Mouse (Mus musculus) hindbrain, embryonic 10.5 days (tissue): Measurements from ENCODE around the gene Cand2. TPM values are rescaled to one million over a fixed set of nuclear protein-coding genes. Genes with fewer than 3 reads are reported as not detected.
A peak's percentile ranks its signal among the peaks of the same experiment; 100 is the strongest.
"Not testable (repeated sequence)": the region's sequence is repeated elsewhere in the genome, so short reads cannot be mapped to it uniquely, and the experiment has no call there.

Source experiments
- DNase-seq: peaks from one replicate; pipeline ENCODE4 v3.0.0-alpha.2; 2017; ENCODE audit warnings: low spot score
- H3K27ac ChIP-seq: fragments of 300-500 bp; sonication (generic); 2 replicates; pipeline ENCODE4 v1.5.1; 2016; ENCODE audit warnings: mild to moderate bottlenecking, moderate library complexity
- H3K27me3 ChIP-seq: fragments of 300-500 bp; sonication (generic); 2 replicates; pipeline ENCODE4 v1.6.1; 2016; ENCODE audit warnings: mild to moderate bottlenecking; ENCODE audit not compliant: poor library complexity, insufficient read depth, severe bottlenecking
- H3K36me3 ChIP-seq: fragments of 300-500 bp; sonication (generic); 2 replicates; pipeline ENCODE4 v1.6.1; 2016; ENCODE audit warnings: mild to moderate bottlenecking, moderate library complexity
- H3K4me1 ChIP-seq: fragments of 300-500 bp; sonication (generic); replicated peaks from 2 replicates; pipeline ENCODE4 v1.6.1; 2016; ENCODE audit warnings: mild to moderate bottlenecking
- H3K4me3 ChIP-seq: fragments of 300-500 bp; sonication (generic); 2 replicates; pipeline ENCODE4 v1.5.1; 2016; ENCODE audit warnings: mild to moderate bottlenecking, moderate library complexity
- H3K9me3 ChIP-seq: fragments of 300-500 bp; sonication (generic); 2 replicates; pipeline ENCODE4 v1.6.1; 2016; ENCODE audit warnings: mild to moderate bottlenecking, moderate library complexity
- WGBS: fragments of 180-500 bp; shearing (Covaris S2); methylation state at CpG from one replicate; pipeline ENCODE4 v1.1.7; 2016; 5-methylcytosine and 5-hydroxymethylcytosine counted together
- polyA plus RNA-seq: library from polyadenylated mRNA; unstranded; fragments of >200 nt; fragmentation: Nextera tagmentation; extraction: Ambion mirVana; gene quantifications from 2 replicates; pipeline ENCODE4 v1.2.1, GENCODE M21; 2016

Gene Cand2
- polyA plus RNA-seq, 1 experiment from 2014 or later = 51.1 TPM

- Histone ChIP-seq H3K27ac (no peak overlapping the region), H3K4me1 (peaks cover 7% of the 10 kb centered on the region; the same call in 1 of the 2 replicates), H3K27me3 (no peaks in the 10 kb centered on the region), H3K9me3 (no peaks in the 10 kb centered on the region), H3K36me3 (no peaks in the 10 kb centered on the region), H3K4me3 (no peak overlapping the region)
- WGBS = 80% methylated on average over 4 of the region's 4 CpGs
- DNase-seq = no peak
Measured at GRCm38 (mm10) chr6:115815041-115815440, 40.7 kb downstream of the Cand2 start.

DNA sequence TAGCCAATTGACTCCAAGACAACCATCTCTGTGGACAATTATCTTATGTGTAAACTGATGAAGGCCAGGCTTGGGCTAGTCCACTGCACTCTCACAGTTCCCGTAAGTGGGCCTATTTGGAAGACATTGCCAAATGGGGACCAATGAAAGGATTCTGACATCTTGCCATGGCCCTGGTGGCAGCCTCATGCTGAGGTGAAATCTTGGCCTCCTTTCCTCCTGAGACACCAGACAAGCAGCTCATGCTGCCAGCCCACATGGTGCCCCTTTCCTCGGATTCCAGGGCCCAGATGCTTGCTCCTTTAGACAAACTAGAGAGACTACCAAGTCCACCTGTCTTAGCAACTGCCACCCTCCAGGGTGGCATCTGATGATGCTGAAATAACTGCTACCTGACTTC, 43.8 kb downstream of the Cand2 start:
- peaks cover 7% of the 10 kb centered on the region; the same call in 1 of the 2 replicates for H3K4me1 ChIP-seq
- 77% methylated on average over 2 of the region's 2 CpGs for WGBS
- no peaks in the 10 kb centered on the region for H3K27me3 ChIP-seq
- H3K27ac ChIP-seq = no peak overlapping the region
- DNase-seq = no peak
- H3K9me3 ChIP-seq = no peaks in the 10 kb centered on the region
- H3K4me3 ChIP-seq = no peak overlapping the region
- no peaks in the 10 kb centered on the region for H3K36me3 ChIP-seq

GRCm38 (mm10) chr6:115821216-115821993, 47.1 kb downstream of the Cand2 start:
- Histone ChIP-seq H3K27me3 (no peaks in the 10 kb centered on the region), H3K4me3 (no peak overlapping the region), H3K36me3 (no peaks in the 10 kb centered on the region), H3K4me1 (peaks cover 8% of the 10 kb centered on the region; the same call in 1 of the 2 replicates), H3K9me3 (no peaks in the 10 kb centered on the region), H3K27ac (no peak overlapping the region)
- 89% methylated on average over 8 of the region's 8 CpGs for WGBS
- no peak for DNase-seq

DNA sequence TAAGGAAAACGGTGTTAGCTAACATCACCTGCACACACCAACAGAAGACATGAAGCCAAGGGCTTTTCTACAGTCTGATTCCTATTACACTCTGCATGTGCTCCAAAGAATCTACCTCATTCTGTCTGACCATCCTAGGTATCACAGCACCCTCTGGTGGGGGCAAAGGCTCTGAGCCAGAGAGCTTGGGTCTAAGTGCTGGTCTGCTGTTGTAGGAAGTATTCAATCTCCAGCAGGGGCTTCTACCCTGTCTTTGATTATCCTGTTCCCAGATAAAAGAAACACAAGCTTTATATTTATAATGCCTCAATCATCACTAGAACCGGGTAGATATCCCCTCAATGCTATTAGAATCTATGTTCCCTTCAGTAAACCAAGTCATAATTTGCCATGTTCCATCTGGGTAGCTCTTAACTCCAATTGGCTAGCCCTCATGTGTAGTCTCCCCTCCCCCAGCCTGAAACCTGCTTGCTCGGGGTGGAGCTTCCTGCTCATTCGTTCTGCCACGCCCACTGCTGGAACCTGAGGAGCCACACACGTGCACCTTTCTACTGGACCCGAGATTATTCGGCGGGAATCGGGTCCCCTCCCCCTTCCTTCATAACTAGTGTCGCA, 49.6 kb downstream of the Cand2 start:
- H3K4me3 ChIP-seq = peak overlapping the region; percentile 37
- H3K36me3 ChIP-seq, H3K4me1 ChIP-seq, H3K27me3 ChIP-seq, H3K9me3 ChIP-seq: not testable (repeated sequence)
- DNase-seq = peak; percentile 84
- WGBS = 2% methylated on average over 5 of the region's 11 CpGs
- H3K27ac ChIP-seq = peak overlapping the region; percentile 73

DNA sequence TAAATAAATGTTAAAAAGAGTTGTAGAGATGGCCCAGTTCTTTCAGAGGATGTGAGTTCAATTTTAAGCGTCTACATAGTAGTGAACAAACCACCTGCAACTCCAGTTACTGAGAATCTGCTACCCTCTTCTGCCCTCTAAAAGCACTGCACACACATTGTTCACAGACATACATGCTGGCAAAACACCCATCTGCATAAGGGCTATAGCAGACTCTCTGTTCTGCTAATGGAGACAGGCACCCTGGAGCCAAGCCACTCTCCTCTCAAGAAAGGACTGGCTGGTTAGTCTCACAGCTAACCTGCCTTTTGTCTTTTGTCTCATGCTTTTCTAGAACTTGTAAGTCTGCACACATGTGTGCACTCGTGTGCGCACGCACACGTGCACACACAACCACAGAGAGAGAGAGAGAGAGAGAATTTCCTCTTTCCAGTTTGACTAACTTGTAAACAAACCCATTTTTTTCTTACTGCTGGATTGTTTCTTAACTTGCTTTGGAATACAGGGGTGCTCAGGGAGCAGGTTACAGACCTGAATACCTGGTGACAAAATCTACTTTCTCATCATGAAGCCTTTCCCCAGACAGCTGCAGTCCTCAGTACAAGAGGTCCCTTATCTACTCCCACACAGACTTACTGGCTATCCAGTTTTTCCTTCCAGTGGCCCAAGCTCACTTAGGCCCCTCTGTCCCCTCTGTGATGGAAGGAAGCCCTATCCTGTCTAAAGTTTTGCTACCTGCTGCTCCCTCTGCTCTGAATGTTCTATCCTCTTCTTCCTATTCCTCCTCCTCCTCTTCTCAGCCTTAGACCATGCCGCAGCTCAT, 56.7 kb downstream of the Cand2 start:
- H3K4me3 ChIP-seq = no peak overlapping the region
- no peak overlapping the region for H3K27ac ChIP-seq
- 87% methylated on average over 6 of the region's 6 CpGs for WGBS
- H3K4me1 ChIP-seq = no peaks in the 10 kb centered on the region
- H3K36me3 ChIP-seq = peaks cover 3% of the 10 kb centered on the region; the same call in 1 of the 2 replicates
- no peaks in the 10 kb centered on the region for H3K9me3 ChIP-seq
- DNase-seq = no peak
- H3K27me3 ChIP-seq = no peaks in the 10 kb centered on the region

DNA sequence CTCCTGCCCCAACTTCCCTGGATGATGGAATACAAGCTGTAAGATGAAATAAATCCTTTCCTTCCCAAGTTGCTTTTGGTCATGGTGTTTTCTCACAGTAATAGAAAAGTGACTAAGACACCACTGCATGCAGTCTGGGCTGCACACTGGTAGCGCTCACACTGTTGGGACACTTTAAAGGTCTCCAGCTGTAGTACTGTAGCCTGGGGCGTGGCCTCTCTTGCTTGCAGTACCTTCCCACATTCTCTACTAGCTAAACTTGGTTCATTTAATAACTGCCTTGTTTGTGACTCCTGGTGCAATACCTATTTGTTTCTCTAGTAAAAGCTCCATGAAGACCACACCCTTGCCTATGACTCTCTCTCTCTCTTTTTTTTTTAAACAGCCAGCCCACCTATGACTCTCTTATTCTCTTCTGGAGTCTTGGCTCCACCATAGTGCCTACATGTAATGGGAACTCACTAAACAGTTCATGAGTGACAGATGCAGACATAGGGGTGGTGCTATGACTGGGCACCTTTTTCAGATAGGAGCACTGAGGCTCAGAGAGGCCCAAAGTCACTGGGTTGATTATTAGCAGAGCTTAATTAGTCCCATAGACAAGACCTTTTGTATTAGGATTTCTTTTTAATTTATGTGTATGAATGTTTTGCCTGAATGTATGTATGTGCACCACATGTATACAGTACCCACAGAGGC, 58.0 kb downstream of the Cand2 start:
- Histone ChIP-seq H3K9me3 (no peaks in the 10 kb centered on the region), H3K36me3 (peaks cover 3% of the 10 kb centered on the region; the same call in 1 of the 2 replicates)
- WGBS = 87% methylated on average over 2 of the region's 2 CpGs

DNA sequence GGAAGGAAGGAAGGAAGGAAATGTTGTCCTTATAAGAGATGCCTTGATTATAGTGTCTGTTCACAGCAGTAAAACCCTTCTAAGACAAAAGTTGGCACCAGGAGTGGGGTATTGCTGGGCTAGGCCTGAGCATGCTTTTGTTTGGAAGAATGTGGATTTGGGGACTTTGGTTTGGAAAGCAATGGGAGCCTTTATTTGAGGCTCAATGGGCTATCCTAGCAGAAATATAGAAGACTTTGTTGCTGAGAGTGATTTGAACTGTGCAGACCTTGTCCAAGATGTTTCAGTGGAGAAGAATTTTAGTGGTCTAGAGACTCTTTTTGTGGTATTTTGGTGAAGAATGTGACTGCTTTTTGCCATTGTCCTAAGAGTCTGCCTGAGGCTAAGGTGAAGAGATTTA, 59.5 kb downstream of the Cand2 start:
- peaks cover 3% of the 10 kb centered on the region; the same call in 1 of the 2 replicates for H3K36me3 ChIP-seq
- H3K4me1 ChIP-seq = peaks cover 20% of the 10 kb centered on the region
- H3K9me3 ChIP-seq = no peaks in the 10 kb centered on the region
- H3K27ac ChIP-seq = no peak overlapping the region
- DNase-seq = no peak
- no peaks in the 10 kb centered on the region for H3K27me3 ChIP-seq
- no peak overlapping the region for H3K4me3 ChIP-seq

More for the DNA sequence above, 58.0 kb downstream of the Cand2 start:
- Histone ChIP-seq H3K27ac (no peak overlapping the region), H3K4me3 (no peak overlapping the region), H3K27me3 (no peaks in the 10 kb centered on the region), H3K4me1 (peaks cover 4% of the 10 kb centered on the region; the same call in 1 of the 2 replicates)
- DNase-seq = no peak

DNA sequence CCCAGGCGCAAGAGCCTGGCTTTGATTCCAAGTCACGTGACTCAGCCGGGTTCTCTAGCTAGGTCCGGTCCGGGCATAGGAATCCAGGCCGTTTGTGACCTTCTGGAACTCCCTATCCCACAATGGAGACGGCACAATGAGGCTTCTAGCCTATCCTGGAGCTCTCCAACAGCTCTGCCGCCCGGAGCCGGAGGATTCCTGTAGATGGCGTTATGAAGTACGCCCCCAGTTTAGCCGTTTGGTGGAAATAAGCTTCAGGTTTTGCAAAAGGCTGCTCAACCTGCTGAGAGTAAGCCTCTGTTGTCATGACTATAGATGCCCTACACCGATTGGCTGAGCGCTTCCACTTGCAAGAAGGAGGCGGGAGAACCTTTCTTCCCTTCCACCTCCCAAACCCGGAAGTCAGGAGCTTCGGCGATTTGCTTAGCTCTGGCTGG, 63.8 kb downstream of the Cand2 start, which contains the start of gene Efcab12:
Gene Efcab12, minus strand, starts transcription at position 252 of the 437 bp plus-strand sequence.
- H3K27ac ChIP-seq = peak within 1 kb of the TSS; percentile 85
- peaks cover 20% of the 10 kb centered on the region for H3K4me1 ChIP-seq
- peak within 1 kb of the TSS; percentile 55 for H3K4me3 ChIP-seq
- H3K9me3 ChIP-seq = no peaks in the 10 kb centered on the region
- peaks cover 23% of the 10 kb centered on the region for H3K36me3 ChIP-seq
- no peaks in the 10 kb centered on the region for H3K27me3 ChIP-seq
- DNase-seq = peak; percentile 78
- 2% methylated on average over 19 of the region's 19 CpGs for whole genome bisulfite sequencing

GRCm38 (mm10) chr6:115838745-115839144, 64.4 kb downstream of the Cand2 start:
- Histone ChIP-seq H3K27me3 (no peaks in the 10 kb centered on the region), H3K4me3 (peak overlapping the region; percentile 55), H3K36me3 (peaks cover 29% of the 10 kb centered on the region), H3K9me3 (no peaks in the 10 kb centered on the region), H3K4me1 (peaks cover 20% of the 10 kb centered on the region), H3K27ac (peak overlapping the region; percentile 85; the same call in 1 of the 2 replicates)
- no peak for DNase-seq
- 66% methylated on average over 5 of the region's 5 CpGs for WGBS

DNA sequence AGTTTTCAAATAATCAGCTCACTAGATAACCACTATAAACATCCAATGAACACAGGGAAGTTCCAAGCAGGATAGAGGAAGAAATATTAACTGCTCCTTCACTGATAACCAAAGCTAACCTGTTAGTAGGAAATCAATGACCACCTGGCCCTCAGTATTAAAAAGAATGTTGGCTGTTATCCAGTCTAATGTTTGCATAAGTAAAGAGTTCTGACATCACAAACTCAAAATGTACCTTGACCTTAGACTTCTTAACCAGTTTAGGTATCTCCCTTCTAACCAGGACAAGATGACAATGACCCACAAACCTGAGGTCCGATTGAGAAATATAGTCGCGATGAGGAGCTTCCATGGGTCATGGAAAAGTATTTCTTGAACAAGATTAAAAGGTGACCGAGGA, 70.7 kb downstream of the Cand2 start:
- peaks cover 74% of the 10 kb centered on the region for H3K36me3 ChIP-seq
- H3K27me3 ChIP-seq = no peaks in the 10 kb centered on the region
- no peaks in the 10 kb centered on the region for H3K9me3 ChIP-seq
- no peak overlapping the region for H3K4me3 ChIP-seq
- no peak for DNase-seq
- H3K27ac ChIP-seq = no peak overlapping the region
- no peaks in the 10 kb centered on the region for H3K4me1 ChIP-seq
- 95% methylated on average over 4 of the region's 4 CpGs for WGBS

- H3K36me3 ChIP-seq = peaks cover 76% of the 10 kb centered on the region
Measured at GRCm38 (mm10) chr6:115846640-115847411, 72.5 kb downstream of the Cand2 start.

More at GRCm38 (mm10) chr6:115846640-115847411, 72.5 kb downstream of the Cand2 start:
- Histone ChIP-seq H3K9me3 (no peaks in the 10 kb centered on the region), H3K27me3 (no peaks in the 10 kb centered on the region), H3K27ac (no peak overlapping the region), H3K4me1 (peaks cover 3% of the 10 kb centered on the region), H3K4me3 (no peak overlapping the region)
- peak; percentile 64 for DNase-seq
- 47% methylated on average over 8 of the region's 8 CpGs for WGBS
